Mouse (Mus musculus) stomach, postnatal 0 days (tissue): ENCODE results near the gene Cdk2.
"Not testable (repeated sequence)": the region's sequence is repeated elsewhere in the genome, so short reads cannot be mapped to it uniquely, and the experiment has no call there.

Experiments used
- CTCF ChIP-seq: IDR thresholded peaks from 2 replicates; pipeline ENCODE4 v1.5.1; 2016; ENCODE audit warnings: antibody characterized with exemption, low read depth, mild to moderate bottlenecking, moderate library complexity
- EP300 ChIP-seq: optimal IDR thresholded peaks from 2 replicates; pipeline ENCODE3; 2016; ENCODE audit warnings: antibody characterized with exemption

GRCm38 (mm10) chr10:128725466-128725865 is 20.6 kb upstream of the Cdk2 start:
- not testable (repeated sequence) for TF ChIP-seq CTCF, EP300
